Mouse (Mus musculus) right cerebral cortex, adult 18-20 months (tissue): ENCODE measurements at regions not wholly inside any gene's neighbourhood (a gene's known extent, or its start where the extent isn't known, plus 50 kb on each side); places are given as distances from the start of the nearest gene placed in this dataset.

Experiments
- DNase-seq: peaks from one replicate; pipeline ENCODE4 v3.0.0; 2022; ENCODE audit warnings: mixed read lengths

DNA sequence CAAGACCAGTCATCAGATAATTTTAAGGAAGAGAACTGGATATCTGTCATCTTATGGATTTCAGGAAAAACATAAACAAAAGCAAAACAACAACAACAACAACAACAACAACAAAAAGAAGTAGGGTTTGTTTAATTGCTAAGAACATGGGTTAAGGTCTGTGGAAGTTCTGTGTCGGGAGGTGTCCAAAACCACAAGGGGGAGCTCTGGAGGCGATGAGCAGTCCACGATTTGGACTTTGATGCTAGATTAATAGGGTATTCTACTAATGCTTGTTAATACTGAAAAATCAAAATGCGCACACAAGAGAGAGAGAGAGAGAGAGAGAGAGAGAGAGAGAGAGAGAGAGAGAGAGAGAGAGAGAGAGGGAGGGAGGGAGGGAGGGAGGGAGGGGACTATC, 692.0 kb upstream of the Car10 start:
- peak; percentile 2 for DNase-seq

DNA sequence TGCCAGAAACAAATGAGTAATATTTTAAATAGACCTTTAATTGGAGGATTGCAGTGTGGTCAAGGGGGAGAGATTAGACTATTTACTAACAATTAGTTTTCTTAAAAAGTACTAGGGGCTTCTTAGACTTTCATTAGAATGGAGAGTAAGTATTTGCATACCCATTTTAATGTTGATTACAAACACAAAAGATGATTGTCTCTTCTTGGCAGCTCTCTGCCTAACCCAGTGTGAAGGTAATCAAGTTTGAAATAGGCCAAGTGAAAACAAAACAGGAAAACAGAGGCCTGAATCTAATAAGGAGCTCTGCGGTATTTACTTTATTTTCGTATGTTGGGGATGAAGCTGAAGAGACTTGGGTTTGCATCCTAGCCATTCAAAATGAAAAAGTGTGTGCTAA, 646.5 kb upstream of the Car10 start:
- no peak for DNase-seq

DNA sequence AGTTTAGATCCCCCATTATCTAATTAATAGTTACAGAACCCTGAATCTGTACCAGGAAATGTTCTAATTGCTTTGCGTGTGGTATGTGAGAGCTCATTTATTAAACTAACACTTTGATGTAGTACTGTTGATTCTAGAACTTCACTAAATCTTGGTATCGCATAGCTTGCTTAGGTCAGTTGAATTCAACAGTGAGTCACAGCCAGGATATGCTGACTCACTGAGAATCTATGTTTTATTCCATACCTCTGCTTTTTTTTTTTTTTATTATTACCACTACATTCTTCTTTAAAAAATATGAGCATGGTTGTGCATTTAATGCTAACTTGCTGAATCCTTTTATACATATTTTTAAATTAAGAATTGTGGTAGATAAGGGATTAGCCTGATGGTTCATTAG, 602.5 kb upstream of the Car10 start:
- no peak for DNase-seq
